Mouse (Mus musculus): ENCODE results near the gene Zfp444.
"Not testable (repeated sequence)": the region's sequence is repeated elsewhere in the genome, so short reads cannot be mapped to it uniquely, and the experiment has no call there.

The Zfp444 gene

GRCm38 (mm10) chr7:6214691-6215090 is 42.7 kb downstream of the Zfp444 start:
- not testable (repeated sequence) for DNase-seq (ENCODE audit: low spot score in 2 of 2)

GRCm38 (mm10) chr7:6220147-6220546 is 48.1 kb downstream of the Zfp444 start:
- no peak for DNase-seq (ENCODE audit: low spot score in 2 of 2)

GRCm38 (mm10) chr7:6221978-6222377 is 50.0 kb downstream of the Zfp444 start, which contains the start of gene Zscan5b:
Gene Zscan5b, plus strand, starts transcription at chr7:6222278.
- no peak for DNase-seq (ENCODE audit: low spot score in 2 of 2)

- DNase-seq (ENCODE audit: low spot score in 2 of 2): not testable (repeated sequence)
Observed at GRCm38 (mm10) chr7:6228491-6228890, 56.5 kb downstream of the Zfp444 start.

GRCm38 (mm10) chr7:6239787-6240186 is 67.8 kb downstream of the Zfp444 start:
- DNase-seq (ENCODE audit: low spot score in 2 of 2): no peak

DNA sequence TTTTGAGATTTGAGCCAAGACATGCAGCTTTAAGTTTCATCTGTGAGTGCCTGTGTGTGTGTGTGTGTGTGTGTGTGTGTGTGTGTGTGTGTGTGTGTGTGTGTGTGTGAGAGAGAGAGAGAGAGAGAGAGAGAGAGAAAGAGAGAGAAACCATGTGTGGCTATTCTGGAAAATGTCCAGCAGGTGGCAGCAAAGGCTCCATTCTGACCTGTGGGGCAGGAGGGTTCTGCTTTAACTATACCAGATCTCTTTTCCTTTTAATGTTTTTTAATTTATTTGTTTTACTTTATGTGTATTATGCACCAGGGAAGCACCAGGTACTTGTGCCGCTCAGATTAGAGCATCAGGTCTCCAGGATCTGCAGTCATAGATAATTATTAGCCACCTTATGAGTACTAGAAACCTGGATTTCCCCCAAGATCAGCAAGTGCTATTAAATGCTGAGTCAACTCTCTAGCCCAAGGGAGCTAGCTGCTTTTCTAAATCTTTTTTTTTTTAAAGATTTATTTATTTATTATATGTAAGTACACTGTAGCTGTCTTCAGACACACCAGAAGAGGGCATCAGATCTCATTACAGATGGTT is 68.9 kb downstream of the Zfp444 start:
- not testable (repeated sequence) for DNase-seq (ENCODE audit: low spot score in 2 of 2)
